Mouse (Mus musculus): ENCODE measurements around the gene Camta1. TPM values are rescaled to one million over a fixed set of nuclear protein-coding genes. Genes with fewer than 3 reads are reported as not detected.

Camta1 gene
- total RNA-seq, 1 experiment: 9.3 TPM

DNA sequence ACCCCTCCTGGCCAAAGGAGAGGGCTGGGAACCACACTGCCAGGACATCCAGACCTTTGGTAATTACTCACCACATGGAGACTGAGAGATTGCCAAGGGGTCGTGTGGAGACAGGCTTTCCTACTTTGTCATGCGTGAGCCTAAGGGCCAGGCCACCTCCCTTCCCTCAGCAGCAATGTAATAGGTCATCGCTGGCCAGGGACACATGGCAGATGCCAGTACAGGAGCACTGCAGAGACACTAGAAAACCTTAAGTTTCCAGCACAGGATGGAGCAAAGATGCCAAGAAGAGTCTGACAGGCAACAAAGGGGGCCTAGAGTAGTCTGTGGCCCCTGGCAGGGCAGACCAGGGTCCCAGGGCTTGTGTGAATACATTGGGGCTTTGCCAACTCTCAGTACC, 283.7 kb downstream of the Camta1 start:
- no peak overlapping the region for H3K4me3 ChIP-seq (ENCODE audit: insufficient read depth in 1 of 2, low read depth in 1 of 2, low read length in 2 of 2, poor library complexity in 1 of 2, severe bottlenecking in 1 of 2)

DNA sequence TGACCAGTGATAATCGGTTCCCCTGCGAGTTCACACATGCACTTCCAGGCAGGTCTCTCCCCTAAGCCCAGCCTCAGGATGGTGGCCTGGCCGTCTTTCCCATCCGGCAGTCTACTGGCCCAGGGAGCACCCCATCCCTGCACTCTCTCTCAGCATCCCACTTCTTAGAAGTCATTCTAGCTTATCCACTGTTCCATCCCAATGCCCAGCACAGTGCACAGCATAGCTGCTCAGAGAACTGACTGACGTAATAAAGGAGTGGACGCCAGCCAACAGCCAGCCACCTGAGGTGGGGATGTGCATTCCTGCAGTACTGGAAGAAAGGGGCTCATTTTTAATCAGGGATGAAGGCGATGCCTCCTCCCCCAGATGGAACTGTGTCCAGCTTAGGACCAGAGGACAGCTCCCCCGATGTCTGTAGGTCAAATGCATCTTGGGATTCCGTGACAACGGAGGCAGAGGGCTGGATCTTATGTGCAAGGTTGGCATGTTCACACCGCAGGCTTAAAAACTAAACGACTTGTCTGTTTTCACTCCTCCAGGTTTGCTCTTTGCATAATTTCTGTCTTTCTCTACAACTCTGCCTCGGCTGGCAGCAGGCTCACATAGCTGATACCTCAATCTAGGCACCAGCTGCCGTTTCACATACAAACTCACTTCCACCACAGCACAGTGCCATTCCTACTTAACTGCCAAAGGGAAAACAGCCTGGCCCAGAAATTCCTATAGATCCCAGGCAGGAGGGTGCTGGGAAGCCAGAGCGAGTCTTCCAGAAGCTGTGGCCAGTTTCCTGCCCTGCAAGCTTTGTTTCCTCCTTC, 285.2 kb downstream of the Camta1 start:
- Histone ChIP-seq H3K36me3 (ENCODE audit: control insufficient read depth, insufficient read depth, low read length, poor library complexity, severe bottlenecking) (no peaks in the 10 kb centered on the region), H3K9ac (ENCODE audit: insufficient read depth, low read depth, low read length, poor library complexity, severe bottlenecking) (no peak overlapping the region), H3K9me3 (ENCODE audit: control insufficient read depth, insufficient read depth, low read depth, low read length) (no peaks in the 10 kb centered on the region), H3K4me1 (ENCODE audit: control insufficient read depth in 2 of 2, insufficient read depth in 2 of 2, low read length in 2 of 2, poor library complexity in 1 of 2) (no peaks in the 10 kb centered on the region), H3K4me3 (ENCODE audit: insufficient read depth in 1 of 2, low read depth in 1 of 2, low read length in 2 of 2, poor library complexity in 1 of 2, severe bottlenecking in 1 of 2) (no peak overlapping the region), H3K27ac (ENCODE audit: insufficient read depth, low read depth, low read length, poor library complexity, severe bottlenecking) (no peak overlapping the region)
- no peak for DNase-seq (ENCODE audit: low read depth, low spot score)
- TF ChIP-seq MAFK (IDR thresholded peaks at IDR 0.05; ENCODE audit: insufficient read depth, low read depth, low read length) (no peak), ZC3H11A (IDR thresholded peaks at IDR 0.05; ENCODE audit: borderline replicate concordance, low read depth, low read length) (no peak), CHD2 (IDR thresholded peaks at IDR 0.05; ENCODE audit: low read depth, low read length) (no peak), HCFC1 (IDR thresholded peaks at IDR 0.05; ENCODE audit: borderline replicate concordance, insufficient read depth, low read length) (no peak), ZNF384 (IDR thresholded peaks at IDR 0.05; ENCODE audit: low read depth, low read length) (no peak)
- in situ Hi-C loops (cut with MboI; ENCODE audit: low sequenced_read_pairs in 2 of 2, unreplicated experiment in 2 of 2): no loop called here

More for the DNA sequence above, 283.7 kb downstream of the Camta1 start:
- Histone ChIP-seq H3K36me3 (ENCODE audit: control insufficient read depth, insufficient read depth, low read length, poor library complexity, severe bottlenecking) (no peaks in the 10 kb centered on the region), H3K9ac (ENCODE audit: insufficient read depth, low read depth, low read length, poor library complexity, severe bottlenecking) (no peak overlapping the region), H3K4me1 (ENCODE audit: control insufficient read depth in 2 of 2, insufficient read depth in 2 of 2, low read length in 2 of 2, poor library complexity in 1 of 2) (no peaks in the 10 kb centered on the region), H3K9me3 (ENCODE audit: control insufficient read depth, insufficient read depth, low read depth, low read length) (no peaks in the 10 kb centered on the region), H3K27ac (ENCODE audit: insufficient read depth, low read depth, low read length, poor library complexity, severe bottlenecking) (no peak overlapping the region)
- in situ Hi-C loops (cut with MboI; ENCODE audit: low sequenced_read_pairs in 2 of 2, unreplicated experiment in 2 of 2): no loop called here
- TF ChIP-seq ZC3H11A (IDR thresholded peaks at IDR 0.05; ENCODE audit: borderline replicate concordance, low read depth, low read length): no peak
- TF ChIP-seq CHD2 (IDR thresholded peaks at IDR 0.05; ENCODE audit: low read depth, low read length): no peak
- no peak for TF ChIP-seq MAFK (IDR thresholded peaks at IDR 0.05; ENCODE audit: insufficient read depth, low read depth, low read length)
- no peak for TF ChIP-seq HCFC1 (IDR thresholded peaks at IDR 0.05; ENCODE audit: borderline replicate concordance, insufficient read depth, low read length)
- TF ChIP-seq ZNF384 (IDR thresholded peaks at IDR 0.05; ENCODE audit: low read depth, low read length): no peak
- no peak for DNase-seq (ENCODE audit: low read depth, low spot score)

DNA sequence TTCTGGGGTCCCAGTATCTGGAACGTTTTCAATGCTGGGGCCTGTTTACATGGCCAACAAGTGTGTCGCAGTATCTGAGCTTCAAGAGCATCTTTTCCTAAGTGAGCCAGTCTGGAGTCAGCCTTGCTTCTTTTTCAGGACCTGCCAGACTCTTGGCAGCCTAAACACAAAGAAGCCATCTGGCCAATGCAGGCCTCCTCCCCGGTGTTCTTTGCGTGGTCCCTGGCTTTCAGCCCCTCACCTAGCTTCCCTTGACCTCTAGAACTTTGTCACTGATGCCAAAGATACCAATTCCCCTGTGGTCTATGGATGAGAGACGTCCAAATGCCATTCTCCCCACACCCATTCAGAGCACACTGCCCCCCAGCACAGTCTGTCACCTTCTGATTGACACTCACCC, 289.0 kb downstream of the Camta1 start:
- TF ChIP-seq HCFC1 (IDR thresholded peaks at IDR 0.05; ENCODE audit: borderline replicate concordance, insufficient read depth, low read length) (no peak), CHD2 (IDR thresholded peaks at IDR 0.05; ENCODE audit: low read depth, low read length) (no peak), MAFK (IDR thresholded peaks at IDR 0.05; ENCODE audit: insufficient read depth, low read depth, low read length) (no peak), ZC3H11A (IDR thresholded peaks at IDR 0.05; ENCODE audit: borderline replicate concordance, low read depth, low read length) (no peak), ZNF384 (IDR thresholded peaks at IDR 0.05; ENCODE audit: low read depth, low read length) (no peak)
- Histone ChIP-seq H3K4me3 (ENCODE audit: insufficient read depth in 1 of 2, low read depth in 1 of 2, low read length in 2 of 2, poor library complexity in 1 of 2, severe bottlenecking in 1 of 2) (no peak overlapping the region), H3K36me3 (ENCODE audit: control insufficient read depth, insufficient read depth, low read length, poor library complexity, severe bottlenecking) (no peaks in the 10 kb centered on the region), H3K27ac (ENCODE audit: insufficient read depth, low read depth, low read length, poor library complexity, severe bottlenecking) (no peak overlapping the region), H3K9ac (ENCODE audit: insufficient read depth, low read depth, low read length, poor library complexity, severe bottlenecking) (no peak overlapping the region), H3K9me3 (ENCODE audit: control insufficient read depth, insufficient read depth, low read depth, low read length) (no peaks in the 10 kb centered on the region), H3K4me1 (ENCODE audit: control insufficient read depth in 2 of 2, insufficient read depth in 2 of 2, low read length in 2 of 2, poor library complexity in 1 of 2) (no peaks in the 10 kb centered on the region)
- DNase-seq (ENCODE audit: low read depth, low spot score): no peak
- in situ Hi-C loops (cut with MboI; ENCODE audit: low sequenced_read_pairs in 2 of 2, unreplicated experiment in 2 of 2): no loop called here

DNA sequence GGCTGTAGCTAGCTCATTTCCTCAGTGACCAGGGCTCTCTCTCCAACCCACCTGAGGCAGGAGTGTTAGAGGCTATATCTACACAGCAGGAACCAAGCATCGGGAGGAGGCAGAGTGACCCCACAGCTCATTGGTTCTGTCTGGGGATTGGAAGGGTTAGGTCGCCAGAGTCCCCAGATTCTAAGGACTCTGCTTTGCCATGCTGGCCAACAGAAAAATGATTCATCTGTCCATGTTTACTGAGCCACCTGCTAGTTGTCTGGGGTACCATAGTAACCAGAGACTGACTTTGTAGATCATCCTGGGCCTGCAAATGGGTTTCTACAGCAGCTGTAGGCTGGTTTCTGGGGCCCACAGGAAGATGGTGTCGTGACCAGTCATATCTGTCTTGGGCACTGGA, 292.1 kb downstream of the Camta1 start:
- no peaks in the 10 kb centered on the region for H3K36me3 ChIP-seq (ENCODE audit: control insufficient read depth, insufficient read depth, low read length, poor library complexity, severe bottlenecking)
- in situ Hi-C loops (cut with MboI; ENCODE audit: low sequenced_read_pairs in 2 of 2, unreplicated experiment in 2 of 2): no loop called here
- H3K9me3 ChIP-seq (ENCODE audit: control insufficient read depth, insufficient read depth, low read depth, low read length): no peaks in the 10 kb centered on the region
- no peak overlapping the region for H3K4me3 ChIP-seq (ENCODE audit: insufficient read depth in 1 of 2, low read depth in 1 of 2, low read length in 2 of 2, poor library complexity in 1 of 2, severe bottlenecking in 1 of 2)
- no peak overlapping the region for H3K9ac ChIP-seq (ENCODE audit: insufficient read depth, low read depth, low read length, poor library complexity, severe bottlenecking)
- DNase-seq (ENCODE audit: low read depth, low spot score): no peak
- no peak overlapping the region for H3K27ac ChIP-seq (ENCODE audit: insufficient read depth, low read depth, low read length, poor library complexity, severe bottlenecking)
- no peaks in the 10 kb centered on the region for H3K4me1 ChIP-seq (ENCODE audit: control insufficient read depth in 2 of 2, insufficient read depth in 2 of 2, low read length in 2 of 2, poor library complexity in 1 of 2)
- TF ChIP-seq ZC3H11A (IDR thresholded peaks at IDR 0.05; ENCODE audit: borderline replicate concordance, low read depth, low read length) (no peak), MAFK (IDR thresholded peaks at IDR 0.05; ENCODE audit: insufficient read depth, low read depth, low read length) (no peak), HCFC1 (IDR thresholded peaks at IDR 0.05; ENCODE audit: borderline replicate concordance, insufficient read depth, low read length) (no peak), ZNF384 (IDR thresholded peaks at IDR 0.05; ENCODE audit: low read depth, low read length) (no peak), CHD2 (IDR thresholded peaks at IDR 0.05; ENCODE audit: low read depth, low read length) (no peak)

All from ES-E14 (cell line).